Mouse (Mus musculus): Measurements from ENCODE around the gene Gm20696. TPM values are rescaled to one million over a fixed set of nuclear protein-coding genes. Genes with fewer than 3 reads are reported as not detected.

Gm20696 gene
- total and polyA plus RNA-seq, 3 experiments, result 0.59 TPM; not detected in 2

GRCm38 (mm10) chr6:99383846-99384472 lies 282.6 kb downstream of the Gm20696 start:
- in situ Hi-C loops (cut with MboI; ENCODE audit: low pct_ligation_motif_present, low pct_unique_long_range_greater_than_20kb, low sequenced_read_pairs) (loop anchor here (10.0 kb wide), 1 partner anchor 189 kb away; no protein-coding TSS in a partner anchor), dilution Hi-C loops (cut with MboI; ENCODE audit: extremely low pct_ligation_motif_present, extremely low pct_unique_long_range_greater_than_20kb, low sequenced_read_pairs) (no loop called here)
- H3K4me1 ChIP-seq (ENCODE audit: control insufficient read depth in 1 of 2, insufficient read depth in 2 of 2), result peaks cover 19 to 48% of the 10 kb centered on the region in 2 experiments
- no peak overlapping the region for H3K4me2 ChIP-seq (ENCODE audit: insufficient read depth, low read depth, poor library complexity, severe bottlenecking)
- peaks cover 4% of the 10 kb centered on the region for H3K9me3 ChIP-seq (replicated peaks; ENCODE audit: low read length)
- no peak for TF ChIP-seq MYC (IDR thresholded peaks at IDR 0.05; ENCODE audit: low read depth, low read length)
- TF ChIP-seq POLR2AphosphoS2 (IDR thresholded peaks at IDR 0.05; ENCODE audit: low read depth, low read length), result no peak
- no peak for TF ChIP-seq JUN (IDR thresholded peaks at IDR 0.05; ENCODE audit: insufficient read depth, low read depth, low read length)
- no peak for TF ChIP-seq CHD1 (IDR thresholded peaks at IDR 0.05; ENCODE audit: low read depth, low read length)
- no peak for TF ChIP-seq NELFE (IDR thresholded peaks at IDR 0.05; ENCODE audit: low read depth, low read length)
- no peak for TF ChIP-seq USF2 (conservative IDR thresholded peaks at IDR 0.05; ENCODE audit: low read depth, low read length)
- TF ChIP-seq MXI1 (IDR thresholded peaks at IDR 0.05; ENCODE audit: low read depth, low read length), result no peak
- TF ChIP-seq CHD2 (IDR thresholded peaks at IDR 0.05; ENCODE audit: low read length), result no peak
- TF ChIP-seq MAX (IDR thresholded peaks at IDR 0.05; ENCODE audit: low read length), result no peak
- DNase-seq (ENCODE audit: extremely low read depth), result no peak
- H3K36me3 ChIP-seq (replicated peaks in 1 of 2; ENCODE audit: control insufficient read depth in 1 of 2, insufficient read depth in 1 of 2, low read length in 1 of 2), result no peaks in the 10 kb centered on the region
- H3K79me2 ChIP-seq (replicated peaks; ENCODE audit: control insufficient read depth, extremely low read depth, insufficient read depth, poor library complexity, severe bottlenecking), result no peaks in the 10 kb centered on the region
- H3K27me3 ChIP-seq (replicated peaks), result no peaks in the 10 kb centered on the region
- no peak overlapping the region for H3K27ac ChIP-seq (ENCODE audit: insufficient read depth, low read depth)
- H3K4me3 ChIP-seq (replicated peaks in 1 of 3; ENCODE audit: low read depth in 2 of 3, low read length in 2 of 3, poor library complexity in 1 of 3), result no peak overlapping the region
- no peak overlapping the region for H3K9ac ChIP-seq (ENCODE audit: insufficient read depth, low read depth)

- H3K79me2 ChIP-seq (replicated peaks; ENCODE audit: control insufficient read depth, extremely low read depth, insufficient read depth, poor library complexity, severe bottlenecking), result no peaks in the 10 kb centered on the region
- dilution Hi-C loops (cut with MboI; ENCODE audit: extremely low pct_ligation_motif_present, extremely low pct_unique_long_range_greater_than_20kb, low sequenced_read_pairs), result no loop called here
- H3K9ac ChIP-seq (ENCODE audit: insufficient read depth, low read depth), result no peak overlapping the region
- H3K4me3 ChIP-seq (replicated peaks in 1 of 3; ENCODE audit: low read depth in 2 of 3, low read length in 2 of 3, poor library complexity in 1 of 3), result no peak overlapping the region
- DNase-seq (ENCODE audit: extremely low read depth), result no peak
- TF ChIP-seq ELF1 (IDR thresholded peaks at IDR 0.05; ENCODE audit: low read depth, low read length) (no peak), E2F4 (IDR thresholded peaks at IDR 0.05; ENCODE audit: insufficient replicate concordance, low read depth, low read length) (no peak), MXI1 (IDR thresholded peaks at IDR 0.05; ENCODE audit: low read depth, low read length) (no peak)
- no peak overlapping the region for H3K4me2 ChIP-seq (ENCODE audit: insufficient read depth, low read depth, poor library complexity, severe bottlenecking)
- no peak overlapping the region for H3K27ac ChIP-seq (ENCODE audit: insufficient read depth, low read depth)
- H3K27me3 ChIP-seq (replicated peaks), result no peaks in the 10 kb centered on the region
- H3K36me3 ChIP-seq (replicated peaks in 1 of 2; ENCODE audit: control insufficient read depth in 1 of 2, insufficient read depth in 1 of 2, low read length in 1 of 2), result no peaks in the 10 kb centered on the region
- H3K4me1 ChIP-seq (ENCODE audit: control insufficient read depth in 1 of 2, insufficient read depth in 2 of 2), result peaks cover 33 to 66% of the 10 kb centered on the region in 2 experiments
- no peaks in the 10 kb centered on the region for H3K9me3 ChIP-seq (replicated peaks; ENCODE audit: low read length)
- in situ Hi-C loops (cut with MboI; ENCODE audit: low pct_ligation_motif_present, low pct_unique_long_range_greater_than_20kb, low sequenced_read_pairs), result loop anchor here (10.0 kb wide), 1 partner anchor 185 kb away; no protein-coding TSS in a partner anchor
These were observed 286.5 kb downstream of the Gm20696 start for GRCm38 (mm10) chr6:99380146-99380545.

- Histone ChIP-seq H3K4me3 (replicated peaks in 1 of 3; ENCODE audit: low read depth in 2 of 3, low read length in 2 of 3, poor library complexity in 1 of 3) (no peak overlapping the region), H3K4me1 (ENCODE audit: control insufficient read depth in 1 of 2, insufficient read depth in 2 of 2) (peaks cover 31 to 65% of the 10 kb centered on the region in 2 experiments), H3K4me2 (ENCODE audit: insufficient read depth, low read depth, poor library complexity, severe bottlenecking) (no peak overlapping the region), H3K79me2 (replicated peaks; ENCODE audit: control insufficient read depth, extremely low read depth, insufficient read depth, poor library complexity, severe bottlenecking) (no peaks in the 10 kb centered on the region), H3K9ac (ENCODE audit: insufficient read depth, low read depth) (no peak overlapping the region), H3K36me3 (replicated peaks in 1 of 2; ENCODE audit: control insufficient read depth in 1 of 2, insufficient read depth in 1 of 2, low read length in 1 of 2) (no peaks in the 10 kb centered on the region), H3K9me3 (replicated peaks; ENCODE audit: low read length) (no peaks in the 10 kb centered on the region), H3K27ac (ENCODE audit: insufficient read depth, low read depth) (no peak overlapping the region), H3K27me3 (replicated peaks) (no peaks in the 10 kb centered on the region)
- DNase-seq (ENCODE audit: extremely low read depth), result no peak
- in situ Hi-C loops (cut with MboI; ENCODE audit: low pct_ligation_motif_present, low pct_unique_long_range_greater_than_20kb, low sequenced_read_pairs) (no loop called here), dilution Hi-C loops (cut with MboI; ENCODE audit: extremely low pct_ligation_motif_present, extremely low pct_unique_long_range_greater_than_20kb, low sequenced_read_pairs) (no loop called here)
- TF ChIP-seq TBP (conservative IDR thresholded peaks at IDR 0.05; ENCODE audit: low read depth, low read length) (no peak), RCOR1 (conservative IDR thresholded peaks at IDR 0.05; ENCODE audit: low read depth, low read length) (no peak), CHD1 (IDR thresholded peaks at IDR 0.05; ENCODE audit: low read depth, low read length) (no peak), ETS1 (conservative IDR thresholded peaks at IDR 0.05; ENCODE audit: low read depth, low read length) (no peak), MEF2A (IDR thresholded peaks at IDR 0.05; ENCODE audit: borderline replicate concordance, low read depth, low read length) (no peak), JUND (conservative IDR thresholded peaks at IDR 0.05; ENCODE audit: low read depth, low read length) (no peak), CTCF (conservative IDR thresholded peaks at IDR 0.05 in 1 of 2, IDR thresholded peaks at IDR 0.05 in 1 of 2; ENCODE audit: low read depth in 2 of 2, low read length in 2 of 2) (no peak)
These were observed 287.4 kb downstream of the Gm20696 start for GRCm38 (mm10) chr6:99378997-99379710.
